Mouse (Mus musculus): Measurements from ENCODE around the gene Mindy3.

DNA sequence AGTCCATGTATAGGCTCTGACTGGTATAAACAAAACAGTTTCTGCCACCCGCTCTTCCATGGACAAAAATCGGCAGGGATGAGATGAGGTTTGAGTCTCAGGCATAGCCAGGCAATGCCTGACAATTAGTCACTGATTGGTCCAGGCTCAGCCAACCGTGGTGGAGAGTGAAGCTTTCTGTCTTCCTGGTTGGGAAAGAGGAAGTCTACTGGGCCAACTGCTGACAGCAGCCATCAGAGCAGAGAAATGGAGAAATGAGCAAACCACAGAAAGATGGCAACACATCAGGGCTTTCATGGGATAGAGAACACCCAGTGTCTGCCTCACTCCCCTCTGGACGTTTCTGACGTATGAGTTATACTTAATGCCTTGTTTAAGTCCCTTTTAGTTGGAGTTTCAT is 101.9 kb downstream of the Mindy3 start:
- TF ChIP-seq CTCF (IDR thresholded peaks at IDR 0.05; ENCODE audit: low read depth, low read length) (no peak), POLR2A (IDR thresholded peaks at IDR 0.05; ENCODE audit: insufficient read depth, low read length) (no peak), EP300 (IDR thresholded peaks at IDR 0.05; ENCODE audit: insufficient read depth, low read depth, low read length) (no peak)
